Mouse (Mus musculus): ENCODE data around the gene Hp1bp3. TPM values are rescaled to one million over a fixed set of nuclear protein-coding genes. Genes with fewer than 3 reads are reported as not detected.

Hp1bp3 gene
- polyA plus RNA-seq (2012; rRNA removed), result 14.7 and 17.1 TPM in 2 replicates

- peak within 1 kb of the TSS; percentile 90 for H3K4me3 ChIP-seq (ENCODE audit: control insufficient read depth, low read depth, low read length)
- peak within 1 kb of the TSS; percentile 97 for H3K27ac ChIP-seq (ENCODE audit: control insufficient read depth, insufficient read depth, low read depth, low read length)
- H3K4me1 ChIP-seq (ENCODE audit: control insufficient read depth, insufficient read depth, low read length), result peaks cover 12% of the 10 kb centered on the region
- H3K36me3 ChIP-seq (ENCODE audit: control insufficient read depth, insufficient read depth, low read length), result no peaks in the 10 kb centered on the region
- no peak for TF ChIP-seq CTCF (IDR thresholded peaks at IDR 0.05; ENCODE audit: control insufficient read depth, insufficient read depth, insufficient replicate concordance, low read depth, low read length)
- peak; percentile 60 for TF ChIP-seq POLR2A (IDR thresholded peaks at IDR 0.05; ENCODE audit: control insufficient read depth, low read depth, low read length)
- H3K27me3 ChIP-seq (ENCODE audit: control insufficient read depth, insufficient read depth, low read length), result no peaks in the 10 kb centered on the region
Measured at GRCm38 (mm10) chr4:138216200-138216890, at the start of gene Hp1bp3. Gene Hp1bp3 (plus strand): TSS chr4:138216296.

- Histone ChIP-seq H3K4me1 (ENCODE audit: control insufficient read depth, insufficient read depth, low read length) (peaks cover 3% of the 10 kb centered on the region; the same call in 1 of the 2 replicates), H3K36me3 (ENCODE audit: control insufficient read depth, insufficient read depth, low read length) (peaks cover 6% of the 10 kb centered on the region), H3K27ac (ENCODE audit: control insufficient read depth, insufficient read depth, low read depth, low read length) (no peak overlapping the region), H3K4me3 (ENCODE audit: control insufficient read depth, low read depth, low read length) (no peak overlapping the region), H3K27me3 (ENCODE audit: control insufficient read depth, insufficient read depth, low read length) (no peaks in the 10 kb centered on the region)
- no peak for TF ChIP-seq POLR2A (IDR thresholded peaks at IDR 0.05; ENCODE audit: control insufficient read depth, low read depth, low read length)
- TF ChIP-seq CTCF (IDR thresholded peaks at IDR 0.05; ENCODE audit: control insufficient read depth, insufficient read depth, insufficient replicate concordance, low read depth, low read length), result no peak
Measured at GRCm38 (mm10) chr4:138166519-138166918, 49.6 kb upstream of the Hp1bp3 start.

GRCm38 (mm10) chr4:138168162-138168561, 47.9 kb upstream of the Hp1bp3 start:
- Histone ChIP-seq H3K4me1 (ENCODE audit: control insufficient read depth, insufficient read depth, low read length) (no peaks in the 10 kb centered on the region; the same call in 1 of the 2 replicates), H3K27ac (ENCODE audit: control insufficient read depth, insufficient read depth, low read depth, low read length) (no peak overlapping the region), H3K36me3 (ENCODE audit: control insufficient read depth, insufficient read depth, low read length) (peaks cover 6% of the 10 kb centered on the region), H3K4me3 (ENCODE audit: control insufficient read depth, low read depth, low read length) (no peak overlapping the region), H3K27me3 (ENCODE audit: control insufficient read depth, insufficient read depth, low read length) (no peaks in the 10 kb centered on the region)
- TF ChIP-seq CTCF (IDR thresholded peaks at IDR 0.05; ENCODE audit: control insufficient read depth, insufficient read depth, insufficient replicate concordance, low read depth, low read length) (no peak), POLR2A (IDR thresholded peaks at IDR 0.05; ENCODE audit: control insufficient read depth, low read depth, low read length) (no peak)

GRCm38 (mm10) chr4:138169420-138169819, 46.7 kb upstream of the Hp1bp3 start:
- Histone ChIP-seq H3K27ac (ENCODE audit: control insufficient read depth, insufficient read depth, low read depth, low read length) (no peak overlapping the region), H3K4me1 (ENCODE audit: control insufficient read depth, insufficient read depth, low read length) (no peaks in the 10 kb centered on the region), H3K4me3 (ENCODE audit: control insufficient read depth, low read depth, low read length) (no peak overlapping the region), H3K36me3 (ENCODE audit: control insufficient read depth, insufficient read depth, low read length) (peaks cover 6% of the 10 kb centered on the region), H3K27me3 (ENCODE audit: control insufficient read depth, insufficient read depth, low read length) (no peaks in the 10 kb centered on the region)
- TF ChIP-seq POLR2A (IDR thresholded peaks at IDR 0.05; ENCODE audit: control insufficient read depth, low read depth, low read length) (no peak), CTCF (IDR thresholded peaks at IDR 0.05; ENCODE audit: control insufficient read depth, insufficient read depth, insufficient replicate concordance, low read depth, low read length) (no peak)

GRCm38 (mm10) chr4:138172686-138173085, 43.4 kb upstream of the Hp1bp3 start:
- Histone ChIP-seq H3K4me1 (ENCODE audit: control insufficient read depth, insufficient read depth, low read length) (no peaks in the 10 kb centered on the region), H3K27ac (ENCODE audit: control insufficient read depth, insufficient read depth, low read depth, low read length) (no peak overlapping the region), H3K4me3 (ENCODE audit: control insufficient read depth, low read depth, low read length) (no peak overlapping the region), H3K36me3 (ENCODE audit: control insufficient read depth, insufficient read depth, low read length) (peaks cover 3% of the 10 kb centered on the region; the same call in 1 of the 2 replicates), H3K27me3 (ENCODE audit: control insufficient read depth, insufficient read depth, low read length) (no peaks in the 10 kb centered on the region)
- TF ChIP-seq POLR2A (IDR thresholded peaks at IDR 0.05; ENCODE audit: control insufficient read depth, low read depth, low read length), result no peak
- no peak for TF ChIP-seq CTCF (IDR thresholded peaks at IDR 0.05; ENCODE audit: control insufficient read depth, insufficient read depth, insufficient replicate concordance, low read depth, low read length)

GRCm38 (mm10) chr4:138179391-138179790, 36.7 kb upstream of the Hp1bp3 start:
- TF ChIP-seq CTCF (IDR thresholded peaks at IDR 0.05; ENCODE audit: control insufficient read depth, insufficient read depth, insufficient replicate concordance, low read depth, low read length), result no peak
- TF ChIP-seq POLR2A (IDR thresholded peaks at IDR 0.05; ENCODE audit: control insufficient read depth, low read depth, low read length), result no peak
- peaks cover 11% of the 10 kb centered on the region for H3K36me3 ChIP-seq (ENCODE audit: control insufficient read depth, insufficient read depth, low read length)

GRCm38 (mm10) chr4:138180719-138181118, 35.4 kb upstream of the Hp1bp3 start:
- Histone ChIP-seq H3K4me1 (ENCODE audit: control insufficient read depth, insufficient read depth, low read length) (no peaks in the 10 kb centered on the region), H3K4me3 (ENCODE audit: control insufficient read depth, low read depth, low read length) (no peak overlapping the region), H3K36me3 (ENCODE audit: control insufficient read depth, insufficient read depth, low read length) (peaks cover 12% of the 10 kb centered on the region), H3K27ac (ENCODE audit: control insufficient read depth, insufficient read depth, low read depth, low read length) (no peak overlapping the region), H3K27me3 (ENCODE audit: control insufficient read depth, insufficient read depth, low read length) (no peaks in the 10 kb centered on the region)
- TF ChIP-seq CTCF (IDR thresholded peaks at IDR 0.05; ENCODE audit: control insufficient read depth, insufficient read depth, insufficient replicate concordance, low read depth, low read length) (no peak), POLR2A (IDR thresholded peaks at IDR 0.05; ENCODE audit: control insufficient read depth, low read depth, low read length) (no peak)

More at GRCm38 (mm10) chr4:138179391-138179790, 36.7 kb upstream of the Hp1bp3 start:
- Histone ChIP-seq H3K4me3 (ENCODE audit: control insufficient read depth, low read depth, low read length) (no peak overlapping the region), H3K27ac (ENCODE audit: control insufficient read depth, insufficient read depth, low read depth, low read length) (no peak overlapping the region), H3K4me1 (ENCODE audit: control insufficient read depth, insufficient read depth, low read length) (no peaks in the 10 kb centered on the region), H3K27me3 (ENCODE audit: control insufficient read depth, insufficient read depth, low read length) (no peaks in the 10 kb centered on the region)

Data from testis, adult 2 months (tissue).